Mouse (Mus musculus): Measurements from ENCODE around the gene Zbtb16. TPM values are rescaled to one million over a fixed set of nuclear protein-coding genes. Genes with fewer than 3 reads are reported as not detected.

Zbtb16 gene
- total and polyA plus RNA-seq, 3 experiments = 15.7 to 150 (median 149) TPM

GRCm38 (mm10) chr9:48744451-48744850, 91.6 kb downstream of the Zbtb16 start:
- TF ChIP-seq POLR2A (IDR thresholded peaks at IDR 0.05; ENCODE audit: insufficient read depth, low read depth, low read length) (0 out of 2 replicates have a peak, but pooled peaks have one; percentile 15), CTCF (IDR thresholded peaks at IDR 0.05) (no peak)
- peaks cover 47% of the 10 kb centered on the region for H3K4me1 ChIP-seq (ENCODE audit: control insufficient read depth, insufficient read depth, low read length)
- H3K27me3 ChIP-seq (ENCODE audit: control insufficient read depth, insufficient read depth, low read length) = no peaks in the 10 kb centered on the region
- intact Hi-C loops (cut with DNase I) = no loop called here
- 75% methylated on average over 6 of the region's 6 CpGs for WGBS
- H3K4me3 ChIP-seq = no peak overlapping the region
- 0 out of 2 replicates have a peak, but pooled peaks cover 1% of the 10 kb centered on the region for H3K79me2 ChIP-seq (replicated peaks; ENCODE audit: control insufficient read depth, insufficient read depth, low read length)
- 0 out of 2 replicates have a peak overlapping the region, but pooled peaks have one; percentile 0 for H3K9ac ChIP-seq (ENCODE audit: low read depth, low read length)
- peaks cover 46% of the 10 kb centered on the region for H3K36me3 ChIP-seq (ENCODE audit: control insufficient read depth, insufficient read depth, low read length)
- DNase-seq = peak in 1 of 2 experiments; percentile 42
- peak overlapping the region; percentile 69 for H3K27ac ChIP-seq

- WGBS = 73% methylated on average over 11 of the region's 11 CpGs
- no peak for TF ChIP-seq EP300 (IDR thresholded peaks at IDR 0.05; ENCODE audit: insufficient read depth, low read depth, low read length)
- no peak for TF ChIP-seq CTCF (IDR thresholded peaks at IDR 0.05)
- TF ChIP-seq POLR2A (IDR thresholded peaks at IDR 0.05; ENCODE audit: insufficient read depth, low read depth, low read length) = no peak
- Histone ChIP-seq H3K36me3 (ENCODE audit: control insufficient read depth, insufficient read depth, low read length) (peaks cover 43% of the 10 kb centered on the region), H3K27ac (peak overlapping the region; percentile 94), H3K27me3 (ENCODE audit: control insufficient read depth, insufficient read depth, low read length) (no peaks in the 10 kb centered on the region), H3K4me3 (no peak overlapping the region), H3K79me2 (replicated peaks; ENCODE audit: control insufficient read depth, insufficient read depth, low read length) (0 out of 2 replicates have a peak, but pooled peaks cover 1% of the 10 kb centered on the region), H3K9ac (ENCODE audit: low read depth, low read length) (no peak overlapping the region), H3K4me1 (ENCODE audit: control insufficient read depth, insufficient read depth, low read length) (peaks cover 51% of the 10 kb centered on the region)
- DNase-seq = no peak
- intact Hi-C loops (cut with DNase I) = no loop called here
Observed at GRCm38 (mm10) chr9:48743338-48744285, 92.4 kb downstream of the Zbtb16 start.

- Histone ChIP-seq H3K79me2 (replicated peaks; ENCODE audit: control insufficient read depth, insufficient read depth, low read length) (no peaks in the 10 kb centered on the region), H3K27me3 (ENCODE audit: control insufficient read depth, insufficient read depth, low read length) (no peaks in the 10 kb centered on the region), H3K4me1 (ENCODE audit: control insufficient read depth, insufficient read depth, low read length) (peaks cover 52% of the 10 kb centered on the region), H3K36me3 (ENCODE audit: control insufficient read depth, insufficient read depth, low read length) (peaks cover 43% of the 10 kb centered on the region), H3K4me3 (no peak overlapping the region), H3K9ac (ENCODE audit: low read depth, low read length) (no peak overlapping the region), H3K27ac (peak overlapping the region; percentile 94)
- intact Hi-C loops (cut with DNase I) = no loop called here
- WGBS = 90% methylated on average over 7 of the region's 7 CpGs
- TF ChIP-seq POLR2A (IDR thresholded peaks at IDR 0.05; ENCODE audit: insufficient read depth, low read depth, low read length) = no peak
- no peak for TF ChIP-seq CTCF (IDR thresholded peaks at IDR 0.05)
- TF ChIP-seq EP300 (IDR thresholded peaks at IDR 0.05; ENCODE audit: insufficient read depth, low read depth, low read length) = no peak
- DNase-seq = no peak
Observed at GRCm38 (mm10) chr9:48742150-48742549, 93.9 kb downstream of the Zbtb16 start.

GRCm38 (mm10) chr9:48741433-48742077, 94.5 kb downstream of the Zbtb16 start:
- no peak for DNase-seq
- peak overlapping the region; percentile 94 for H3K27ac ChIP-seq
- no peaks in the 10 kb centered on the region for H3K27me3 ChIP-seq (ENCODE audit: control insufficient read depth, insufficient read depth, low read length)
- TF ChIP-seq EP300 (IDR thresholded peaks at IDR 0.05; ENCODE audit: insufficient read depth, low read depth, low read length) = no peak
- no peak for TF ChIP-seq CTCF (IDR thresholded peaks at IDR 0.05)
- no peak for TF ChIP-seq POLR2A (IDR thresholded peaks at IDR 0.05; ENCODE audit: insufficient read depth, low read depth, low read length)
- H3K79me2 ChIP-seq (replicated peaks; ENCODE audit: control insufficient read depth, insufficient read depth, low read length) = no peaks in the 10 kb centered on the region
- H3K9ac ChIP-seq (ENCODE audit: low read depth, low read length) = no peak overlapping the region
- intact Hi-C loops (cut with DNase I) = no loop called here
- H3K36me3 ChIP-seq (ENCODE audit: control insufficient read depth, insufficient read depth, low read length) = peaks cover 44% of the 10 kb centered on the region
- peaks cover 55% of the 10 kb centered on the region for H3K4me1 ChIP-seq (ENCODE audit: control insufficient read depth, insufficient read depth, low read length)
- H3K4me3 ChIP-seq = no peak overlapping the region
- 91% methylated on average over 14 of the region's 14 CpGs for WGBS

- DNase-seq = no peak
- Histone ChIP-seq H3K9ac (ENCODE audit: low read depth, low read length) (0 out of 2 replicates have a peak overlapping the region, but pooled peaks have one; percentile 21), H3K4me1 (ENCODE audit: control insufficient read depth, insufficient read depth, low read length) (peaks cover 53% of the 10 kb centered on the region), H3K79me2 (replicated peaks; ENCODE audit: control insufficient read depth, insufficient read depth, low read length) (no peaks in the 10 kb centered on the region), H3K27ac (peak overlapping the region; percentile 94), H3K36me3 (ENCODE audit: control insufficient read depth, insufficient read depth, low read length) (peaks cover 41% of the 10 kb centered on the region), H3K4me3 (no peak overlapping the region), H3K27me3 (ENCODE audit: control insufficient read depth, insufficient read depth, low read length) (no peaks in the 10 kb centered on the region)
- intact Hi-C loops (cut with DNase I) = loop anchor here (1.0 kb wide), 2 partner anchors 33 to 96 kb away; partner anchors contain the start of gene Zbtb16
- 36% methylated on average over 4 of the region's 4 CpGs for WGBS
- no peak for TF ChIP-seq POLR2A (IDR thresholded peaks at IDR 0.05; ENCODE audit: insufficient read depth, low read depth, low read length)
- no peak for TF ChIP-seq EP300 (IDR thresholded peaks at IDR 0.05; ENCODE audit: insufficient read depth, low read depth, low read length)
- TF ChIP-seq CTCF (IDR thresholded peaks at IDR 0.05) = no peak
Observed at GRCm38 (mm10) chr9:48740732-48741255, 95.2 kb downstream of the Zbtb16 start.
